Mouse (Mus musculus): ENCODE results near the gene Rgl2. TPM values are rescaled to one million over a fixed set of nuclear protein-coding genes. Genes with fewer than 3 reads are reported as not detected.

The Rgl2 gene
- polyA plus RNA-seq, 1 experiment from 2014 or later = 47.2 TPM

DNA sequence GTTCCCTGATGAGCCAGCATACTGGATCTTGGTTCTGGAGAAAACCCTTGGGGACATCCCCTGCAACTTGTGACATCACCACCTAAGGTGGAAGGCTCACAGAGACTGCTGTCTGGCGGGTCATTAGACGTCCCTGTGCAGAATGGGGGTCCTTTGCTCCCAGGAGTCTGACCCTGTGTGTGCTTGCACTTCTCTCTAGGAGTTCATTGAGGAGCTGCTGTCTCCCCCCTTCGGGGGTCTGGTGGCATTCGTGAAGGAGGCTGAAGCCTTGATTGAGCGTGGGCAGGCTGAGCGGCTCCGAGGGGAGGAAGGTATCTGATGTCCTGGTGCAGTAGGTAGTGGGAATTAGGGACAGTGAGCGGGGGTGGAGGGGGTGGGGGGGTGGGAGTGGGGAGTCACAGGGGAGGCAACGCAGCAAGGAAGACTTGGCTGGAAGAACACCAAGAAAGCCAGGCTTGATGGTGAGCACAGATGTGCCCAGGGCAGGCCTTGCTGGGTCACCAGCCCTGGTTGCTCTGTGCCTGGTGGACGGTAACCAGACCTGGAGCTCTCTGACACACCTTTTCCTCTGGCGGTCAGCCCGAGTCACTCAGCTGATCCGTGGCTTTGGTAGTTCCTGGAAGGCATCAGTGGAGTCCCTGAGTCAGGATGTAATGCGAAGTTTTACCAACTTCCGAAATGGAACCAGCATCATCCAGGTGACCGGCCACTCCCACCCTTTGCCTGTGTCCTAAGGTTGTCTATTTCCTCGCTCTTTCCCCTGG lies 35.9 kb downstream of the Rgl2 start:
- Histone ChIP-seq H3K27me3 (ENCODE audit: control insufficient read depth, insufficient read depth, low read length) (no peaks in the 10 kb centered on the region), H3K4me2 (ENCODE audit: low read length) (no peak overlapping the region), H3K4me1 (ENCODE audit: control insufficient read depth, insufficient read depth, low read length) (no peaks in the 10 kb centered on the region), H3K4me3 (replicated peaks; ENCODE audit: low read depth, low read length) (no peak overlapping the region), H3K27ac (replicated peaks; ENCODE audit: low read depth, low read length) (no peak overlapping the region), H3K9me3 (ENCODE audit: control insufficient read depth, low read length) (no peaks in the 10 kb centered on the region), H3K36me3 (ENCODE audit: control insufficient read depth, insufficient read depth, low read length) (peaks cover 54% of the 10 kb centered on the region), H3K9ac (replicated peaks; ENCODE audit: low read length) (no peak overlapping the region)
- WGBS = 93% methylated on average over 17 of the region's 17 CpGs
- no peak for ATAC-seq (ENCODE audit: low FRiP score, low TSS enrichment)
- DNase-seq = no peak

DNA sequence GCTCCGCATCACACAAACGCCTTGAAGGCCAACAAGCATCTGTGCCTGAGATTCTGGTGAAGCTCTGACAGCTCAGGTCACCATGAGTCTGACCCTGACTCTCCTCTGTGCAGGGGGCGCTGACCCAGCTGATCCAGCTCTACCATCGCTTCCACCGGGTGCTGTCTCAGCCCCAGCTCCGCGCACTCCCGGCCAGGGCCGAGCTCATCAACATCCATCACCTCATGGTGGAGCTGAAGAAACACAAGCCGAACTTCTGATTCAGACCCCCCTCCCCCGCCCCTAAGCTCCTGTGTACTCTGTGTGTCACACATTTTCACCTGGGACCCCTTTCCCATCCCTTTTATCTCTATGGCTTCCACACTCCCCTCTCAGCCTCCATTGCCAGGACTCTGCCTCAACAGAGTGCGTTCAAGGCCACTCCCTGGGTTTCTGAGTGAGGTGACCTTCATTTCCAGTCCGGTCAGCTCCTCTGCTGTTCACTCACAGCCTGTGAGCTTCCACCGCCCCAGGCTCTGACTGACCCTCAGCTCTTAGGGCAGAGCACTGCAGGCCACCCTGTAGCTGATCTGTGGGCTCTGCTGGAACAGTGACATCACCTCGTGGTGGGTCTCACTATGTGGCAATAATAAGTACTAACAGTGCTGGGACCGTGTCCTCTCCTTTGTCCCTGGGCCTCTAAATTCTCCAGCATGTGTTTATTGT lies 36.7 kb downstream of the Rgl2 start:
- Histone ChIP-seq H3K4me1 (ENCODE audit: control insufficient read depth, insufficient read depth, low read length) (no peaks in the 10 kb centered on the region), H3K4me2 (ENCODE audit: low read length) (no peak overlapping the region), H3K9ac (replicated peaks; ENCODE audit: low read length) (no peak overlapping the region), H3K36me3 (ENCODE audit: control insufficient read depth, insufficient read depth, low read length) (peaks cover 48% of the 10 kb centered on the region), H3K4me3 (replicated peaks; ENCODE audit: low read depth, low read length) (no peak overlapping the region), H3K9me3 (ENCODE audit: control insufficient read depth, low read length) (no peaks in the 10 kb centered on the region), H3K27ac (replicated peaks; ENCODE audit: low read depth, low read length) (no peak overlapping the region), H3K27me3 (ENCODE audit: control insufficient read depth, insufficient read depth, low read length) (no peaks in the 10 kb centered on the region)
- ATAC-seq (ENCODE audit: low FRiP score, low TSS enrichment) (no peak), DNase-seq (no peak)
- WGBS = 92% methylated on average over 16 of the region's 16 CpGs

DNA sequence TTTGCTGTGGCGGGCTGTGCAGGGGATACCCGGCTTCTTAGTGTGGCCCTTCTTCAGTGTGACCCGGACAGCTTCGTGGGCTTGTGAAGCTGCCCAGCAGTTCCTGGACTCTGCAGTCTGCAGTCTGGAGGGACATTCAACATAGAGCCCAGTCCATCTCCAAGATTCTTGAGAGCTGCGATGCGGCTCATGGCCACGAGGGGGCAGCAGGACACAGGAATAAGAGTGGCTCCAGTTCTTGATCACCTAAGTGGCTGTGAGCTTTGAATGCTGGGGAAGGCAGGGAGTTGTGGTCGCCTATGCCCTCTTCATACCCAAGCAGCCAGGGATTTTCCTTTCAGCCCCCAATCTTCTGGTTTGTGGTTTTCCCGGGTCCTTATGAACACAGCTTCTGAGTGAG lies 39.1 kb downstream of the Rgl2 start:
- Histone ChIP-seq H3K9me3 (ENCODE audit: control insufficient read depth, low read length) (no peaks in the 10 kb centered on the region), H3K4me2 (ENCODE audit: low read length) (no peak overlapping the region), H3K36me3 (ENCODE audit: control insufficient read depth, insufficient read depth, low read length) (peaks cover 23% of the 10 kb centered on the region), H3K9ac (replicated peaks; ENCODE audit: low read length) (no peak overlapping the region), H3K4me3 (replicated peaks; ENCODE audit: low read depth, low read length) (no peak overlapping the region), H3K27ac (replicated peaks; ENCODE audit: low read depth, low read length) (no peak overlapping the region), H3K4me1 (ENCODE audit: control insufficient read depth, insufficient read depth, low read length) (no peaks in the 10 kb centered on the region), H3K27me3 (ENCODE audit: control insufficient read depth, insufficient read depth, low read length) (no peaks in the 10 kb centered on the region)
- DNase-seq (peak; percentile 91), ATAC-seq (ENCODE audit: low FRiP score, low TSS enrichment) (peak; percentile 43; the same call in 1 of the 2 replicates)
- 3% methylated on average over 9 of the region's 9 CpGs for WGBS

DNA sequence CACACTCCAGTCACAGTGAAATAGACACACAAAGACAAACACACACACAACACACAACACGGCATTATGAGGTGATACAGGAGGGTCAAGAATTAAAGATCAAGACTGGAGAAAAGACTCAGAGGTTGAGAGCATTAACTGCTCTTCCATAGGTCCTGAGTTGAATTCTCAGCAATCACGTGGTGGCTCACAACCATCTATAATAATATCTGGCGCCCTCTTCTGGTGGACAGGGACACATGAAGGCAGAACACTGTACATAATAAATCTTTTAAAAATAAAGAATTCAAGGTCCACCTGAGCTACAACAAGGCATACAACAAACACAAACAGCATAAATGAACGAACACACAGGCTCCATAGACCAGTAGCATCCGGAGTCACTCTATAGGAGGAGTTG lies 39.6 kb downstream of the Rgl2 start:
- H3K4me3 ChIP-seq (replicated peaks; ENCODE audit: low read depth, low read length) = no peak overlapping the region
- H3K27ac ChIP-seq (replicated peaks; ENCODE audit: low read depth, low read length) = no peak overlapping the region
- H3K9ac ChIP-seq (replicated peaks; ENCODE audit: low read length) = no peak overlapping the region
- no peak overlapping the region for H3K4me2 ChIP-seq (ENCODE audit: low read length)
- WGBS = 34% methylated on average over 5 of the region's 5 CpGs
- ATAC-seq (ENCODE audit: low FRiP score, low TSS enrichment) (no peak), DNase-seq (peak; percentile 81)
- no peaks in the 10 kb centered on the region for H3K27me3 ChIP-seq (ENCODE audit: control insufficient read depth, insufficient read depth, low read length)
- H3K36me3 ChIP-seq (ENCODE audit: control insufficient read depth, insufficient read depth, low read length) = peaks cover 21% of the 10 kb centered on the region
- no peaks in the 10 kb centered on the region for H3K4me1 ChIP-seq (ENCODE audit: control insufficient read depth, insufficient read depth, low read length)
- H3K9me3 ChIP-seq (ENCODE audit: control insufficient read depth, low read length) = no peaks in the 10 kb centered on the region

DNA sequence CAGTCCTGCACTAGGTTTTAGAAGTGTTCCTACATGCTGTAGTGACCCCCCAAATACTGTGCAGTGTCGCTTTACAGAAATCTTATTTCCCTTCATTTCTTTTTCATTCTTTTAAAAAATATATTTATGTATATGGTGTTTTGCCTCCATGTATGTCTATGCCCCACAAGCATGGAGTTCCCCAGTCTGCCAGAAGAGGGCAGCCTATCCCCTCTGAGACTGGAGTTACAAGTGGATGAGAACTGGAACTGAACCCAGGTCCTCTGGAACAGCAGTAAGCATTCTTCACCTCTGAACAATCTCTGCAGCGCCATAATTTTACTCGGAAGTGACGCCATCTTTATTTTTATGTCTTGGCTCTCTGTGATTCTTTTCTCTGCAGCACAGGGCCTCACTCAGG lies 40.1 kb downstream of the Rgl2 start:
- no peak for ATAC-seq (ENCODE audit: low FRiP score, low TSS enrichment)
- no peak for DNase-seq
- H3K4me3 ChIP-seq (replicated peaks; ENCODE audit: low read depth, low read length) = no peak overlapping the region
- no peak overlapping the region for H3K4me2 ChIP-seq (ENCODE audit: low read length)
- no peaks in the 10 kb centered on the region for H3K4me1 ChIP-seq (ENCODE audit: control insufficient read depth, insufficient read depth, low read length)
- H3K27me3 ChIP-seq (ENCODE audit: control insufficient read depth, insufficient read depth, low read length) = no peaks in the 10 kb centered on the region
- no peaks in the 10 kb centered on the region for H3K9me3 ChIP-seq (ENCODE audit: control insufficient read depth, low read length)
- 80% methylated on average over 4 of the region's 4 CpGs for WGBS
- H3K9ac ChIP-seq (replicated peaks; ENCODE audit: low read length) = no peak overlapping the region
- H3K36me3 ChIP-seq (ENCODE audit: control insufficient read depth, insufficient read depth, low read length) = peaks cover 19% of the 10 kb centered on the region
- no peak overlapping the region for H3K27ac ChIP-seq (replicated peaks; ENCODE audit: low read depth, low read length)

DNA sequence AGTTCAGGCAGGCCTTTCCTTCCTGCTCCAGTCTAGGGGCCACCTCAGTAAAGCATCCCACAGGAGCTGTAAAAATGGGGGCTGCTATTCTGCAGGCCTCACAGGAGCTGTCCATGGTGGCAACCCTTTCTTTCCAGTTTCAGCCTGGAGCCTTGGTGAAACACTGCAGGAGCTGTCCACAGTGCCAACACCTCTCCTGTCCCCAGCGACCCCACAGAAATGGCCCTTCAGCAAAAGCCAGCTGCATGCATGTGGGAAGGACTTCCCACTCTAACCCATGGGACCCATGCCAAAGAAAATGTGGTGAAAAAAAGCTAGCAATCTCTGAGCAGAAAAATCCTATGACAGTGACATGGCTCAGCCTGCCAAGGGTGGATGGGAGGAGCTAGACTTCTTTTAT lies 43.3 kb downstream of the Rgl2 start:
- Histone ChIP-seq H3K4me2 (ENCODE audit: low read length) (no peak overlapping the region), H3K27ac (replicated peaks; ENCODE audit: low read depth, low read length) (no peak overlapping the region), H3K27me3 (ENCODE audit: control insufficient read depth, insufficient read depth, low read length) (peaks cover 13% of the 10 kb centered on the region), H3K4me3 (replicated peaks; ENCODE audit: low read depth, low read length) (no peak overlapping the region), H3K4me1 (ENCODE audit: control insufficient read depth, insufficient read depth, low read length) (no peaks in the 10 kb centered on the region), H3K9ac (replicated peaks; ENCODE audit: low read length) (no peak overlapping the region), H3K9me3 (ENCODE audit: control insufficient read depth, low read length) (no peaks in the 10 kb centered on the region), H3K36me3 (ENCODE audit: control insufficient read depth, insufficient read depth, low read length) (no peaks in the 10 kb centered on the region)
- no peak for DNase-seq
- ATAC-seq (ENCODE audit: low FRiP score, low TSS enrichment) = no peak
- 4% methylated on average over 1 of the region's 1 CpGs for WGBS

DNA sequence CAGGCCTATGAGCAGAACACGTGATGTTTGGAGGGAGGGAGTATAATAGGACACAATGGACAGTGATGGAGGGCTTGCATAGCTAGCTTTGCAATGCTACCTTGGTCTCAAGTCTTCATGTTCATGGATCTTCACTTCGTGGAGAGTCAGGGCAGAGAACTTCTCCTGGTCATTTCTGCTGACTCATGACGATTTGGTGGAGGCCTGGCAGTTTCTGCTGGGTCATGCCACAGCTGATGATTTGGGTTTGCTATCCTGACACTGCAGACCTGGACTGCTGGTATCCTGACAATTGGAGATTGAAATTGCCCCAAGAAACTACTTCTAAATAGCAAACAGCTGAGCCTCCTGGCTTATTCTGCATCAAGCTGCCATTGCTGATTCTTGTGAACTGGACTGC lies 44.2 kb downstream of the Rgl2 start:
- peaks cover 22% of the 10 kb centered on the region for H3K27me3 ChIP-seq (ENCODE audit: control insufficient read depth, insufficient read depth, low read length)
- WGBS = 51% methylated on average over 3 of the region's 3 CpGs
- no peak overlapping the region for H3K27ac ChIP-seq (replicated peaks; ENCODE audit: low read depth, low read length)
- no peak overlapping the region for H3K4me3 ChIP-seq (replicated peaks; ENCODE audit: low read depth, low read length)
- H3K4me1 ChIP-seq (ENCODE audit: control insufficient read depth, insufficient read depth, low read length) = no peaks in the 10 kb centered on the region
- H3K9me3 ChIP-seq (ENCODE audit: control insufficient read depth, low read length) = no peaks in the 10 kb centered on the region
- no peak for DNase-seq
- no peaks in the 10 kb centered on the region for H3K36me3 ChIP-seq (ENCODE audit: control insufficient read depth, insufficient read depth, low read length)
- no peak for ATAC-seq (ENCODE audit: low FRiP score, low TSS enrichment)
- H3K9ac ChIP-seq (replicated peaks; ENCODE audit: low read length) = no peak overlapping the region
- no peak overlapping the region for H3K4me2 ChIP-seq (ENCODE audit: low read length)

DNA sequence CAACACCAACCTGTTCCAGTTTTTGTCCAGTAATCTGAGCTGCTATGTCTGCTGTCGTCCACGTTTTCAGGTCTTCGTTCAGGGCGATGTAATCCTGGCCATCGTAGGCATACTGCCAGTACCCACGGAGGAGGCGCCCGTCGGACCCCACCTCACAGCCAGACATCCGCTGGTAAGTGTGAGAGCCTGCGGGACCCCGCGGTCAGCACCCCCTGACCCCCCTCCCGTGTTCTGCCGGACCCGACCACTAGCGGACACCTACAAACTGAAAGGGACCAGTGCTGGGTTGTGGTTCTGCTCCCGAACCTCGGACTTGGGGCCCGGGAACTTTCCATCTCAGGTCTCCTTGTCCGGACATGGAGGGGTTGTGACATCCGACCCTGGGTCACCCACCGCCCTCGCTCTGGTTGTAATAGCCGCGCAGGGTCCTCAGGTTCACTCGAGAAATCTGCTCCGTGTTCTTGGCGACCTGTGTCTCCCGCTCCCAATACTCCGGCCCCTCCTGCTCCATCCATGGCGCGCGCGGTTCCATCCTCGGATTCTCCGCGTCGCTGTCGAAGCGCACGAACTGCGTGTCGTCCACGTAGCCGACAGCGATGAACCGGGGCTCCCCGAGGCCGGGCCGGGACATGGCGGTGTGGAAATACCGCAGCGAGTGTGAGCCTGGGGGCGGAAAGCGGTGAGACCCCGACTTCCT lies 48.7 kb downstream of the Rgl2 start:
- H3K27me3 ChIP-seq (ENCODE audit: control insufficient read depth, insufficient read depth, low read length) = peaks cover 40% of the 10 kb centered on the region
- peaks cover 5% of the 10 kb centered on the region for H3K4me1 ChIP-seq (ENCODE audit: control insufficient read depth, insufficient read depth, low read length)
- H3K9me3 ChIP-seq (ENCODE audit: control insufficient read depth, low read length) = no peaks in the 10 kb centered on the region
- WGBS = 2% methylated on average over 57 of the region's 57 CpGs
- H3K4me3 ChIP-seq (replicated peaks; ENCODE audit: low read depth, low read length) = peak overlapping the region; percentile 28
- ATAC-seq (ENCODE audit: low FRiP score, low TSS enrichment) (no peak), DNase-seq (no peak)
- H3K27ac ChIP-seq (replicated peaks; ENCODE audit: low read depth, low read length) = no peak overlapping the region
- H3K9ac ChIP-seq (replicated peaks; ENCODE audit: low read length) = peak overlapping the region; percentile 16; the same call in 1 of the 2 replicates
- H3K4me2 ChIP-seq (ENCODE audit: low read length) = peak overlapping the region; percentile 48
- no peaks in the 10 kb centered on the region for H3K36me3 ChIP-seq (ENCODE audit: control insufficient read depth, insufficient read depth, low read length)
